Mouse (Mus musculus) liver, adult 2 months (tissue): ENCODE measurements around the gene 1700025B11Rik. TPM values are rescaled to one million over a fixed set of nuclear protein-coding genes. Genes with fewer than 3 reads are reported as not detected.

Experiments
- DNase-seq: peaks from one replicate; pipeline ENCODE4 v3.0.0-alpha.2; 2011; ENCODE audit warnings: low read depth, low spot score; ENCODE audit errors: extremely low read depth
- H3K27ac ChIP-seq: fragments of 200-500 bp; replicated peaks from 2 replicates; pipeline ENCODE4 v1.5.1; 2012; ENCODE audit warnings: low read depth, mild to moderate bottlenecking, control low read depth, inconsistent platforms, low read length; ENCODE audit not compliant: insufficient read depth
- H3K27me3 ChIP-seq: fragments of 200-500 bp; 2 replicates; pipeline ENCODE4 v1.6.1; 2012; ENCODE audit warnings: mild to moderate bottlenecking, moderate library complexity, low read length, inconsistent platforms; ENCODE audit not compliant: control insufficient read depth, insufficient read depth
- H3K36me3 ChIP-seq: fragments of 200-500 bp; 2 replicates; pipeline ENCODE4 v1.6.1; 2012; ENCODE audit warnings: low read length, inconsistent platforms; ENCODE audit not compliant: control insufficient read depth, insufficient read depth
- H3K4me1 ChIP-seq: fragments of 200-500 bp; 2 replicates; pipeline ENCODE4 v1.6.1; 2011; ENCODE audit warnings: low read length; ENCODE audit not compliant: control insufficient read depth, insufficient read depth
- H3K4me3 ChIP-seq: fragments of 200-500 bp; 2 replicates; pipeline ENCODE4 v1.5.1; 2011; ENCODE audit warnings: low read depth, mild to moderate bottlenecking, control low read depth, low read length, moderate library complexity; ENCODE audit not compliant: insufficient read depth
- H3K79me2 ChIP-seq: fragments of 200-500 bp; 2 replicates; pipeline ENCODE4 v1.6.1; 2012; ENCODE audit warnings: inconsistent platforms, mild to moderate bottlenecking, low read length, moderate library complexity; ENCODE audit not compliant: control insufficient read depth, insufficient read depth
- H3K9ac ChIP-seq: fragments of 200-500 bp; 2 replicates; pipeline ENCODE4 v1.6.1; 2012; ENCODE audit warnings: low read depth, mild to moderate bottlenecking, control low read depth, inconsistent platforms, low read length
- CTCF ChIP-seq: fragments of 200-500 bp; IDR thresholded peaks from 2 replicates; pipeline ENCODE4 v1.5.1; 2011; ENCODE audit warnings: low read depth, low read length, control low read depth
- POLR2A ChIP-seq: fragments of 200-500 bp; IDR thresholded peaks from 2 replicates; pipeline ENCODE4 v1.6.1; 2011; ENCODE audit warnings: low read length, control low read depth; ENCODE audit not compliant: insufficient read depth; ENCODE audit errors: extremely low read depth
- WGBS: fragments of 180-500 bp; shearing (Covaris S2); methylation state at CpG from one replicate; pipeline ENCODE4 v1.1.7; 2018; 5-methylcytosine and 5-hydroxymethylcytosine counted together
- polyA plus RNA-seq: library from polyadenylated mRNA; depleted of rRNA; stranded (reverse); fragments of >200 nt; gene quantifications from 2 replicates; pipeline ENCODE4 v1.2.3, GENCODE M21; 2012
- total RNA-seq: library from RNA; depleted of rRNA; stranded (reverse); fragments of >200 nt; gene quantifications from 2 replicates; pipeline ENCODE4 v1.2.3, GENCODE M21; 2014

The 1700025B11Rik gene
- total and polyA plus RNA-seq, 2 experiments, result not detected

GRCm38 (mm10) chr15:77590881-77591280, 29.2 kb upstream of the 1700025B11Rik start:
- H3K27ac ChIP-seq, result no peak overlapping the region
- no peak for DNase-seq
- H3K79me2 ChIP-seq, result no peaks in the 10 kb centered on the region
- no peaks in the 10 kb centered on the region; the same call in 1 of the 2 replicates for H3K4me1 ChIP-seq
- H3K36me3 ChIP-seq, result no peaks in the 10 kb centered on the region
- no peak for TF ChIP-seq POLR2A
- no peak for TF ChIP-seq CTCF
- H3K9ac ChIP-seq, result no peak overlapping the region
- 73% methylated on average over 2 of the region's 2 CpGs for WGBS
- H3K4me3 ChIP-seq, result no peak overlapping the region
- no peaks in the 10 kb centered on the region for H3K27me3 ChIP-seq

GRCm38 (mm10) chr15:77588981-77589380, 27.3 kb upstream of the 1700025B11Rik start:
- no peak for DNase-seq
- TF ChIP-seq POLR2A (no peak), CTCF (no peak)
- no peaks in the 10 kb centered on the region for H3K36me3 ChIP-seq
- H3K9ac ChIP-seq, result no peak overlapping the region
- H3K4me3 ChIP-seq, result no peak overlapping the region
- H3K4me1 ChIP-seq, result no peaks in the 10 kb centered on the region; the same call in 1 of the 2 replicates
- H3K79me2 ChIP-seq, result no peaks in the 10 kb centered on the region
- H3K27me3 ChIP-seq, result no peaks in the 10 kb centered on the region
- H3K27ac ChIP-seq, result no peak overlapping the region

DNA sequence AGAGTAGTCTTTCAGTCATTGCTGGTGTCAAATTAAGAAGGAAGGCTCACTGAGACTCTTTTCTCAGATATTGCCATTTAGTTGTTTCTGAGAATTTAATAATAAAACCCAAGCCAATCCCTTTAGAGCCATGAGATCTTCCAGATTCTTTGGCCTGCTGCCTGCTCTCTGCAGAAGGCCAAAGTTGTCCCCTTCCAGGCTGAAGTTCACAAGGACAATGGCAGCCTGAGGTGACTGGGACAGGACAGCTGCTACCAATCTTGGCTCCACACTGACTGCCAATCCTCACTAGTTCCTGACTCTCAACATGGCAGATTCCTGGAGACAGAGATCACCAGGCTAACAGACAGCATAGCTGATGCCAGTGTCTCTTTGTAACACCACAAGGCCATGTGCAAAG, 25.3 kb upstream of the 1700025B11Rik start:
- DNase-seq, result no peak
- Histone ChIP-seq H3K4me1 (no peaks in the 10 kb centered on the region; the same call in 1 of the 2 replicates), H3K79me2 (no peaks in the 10 kb centered on the region), H3K36me3 (no peaks in the 10 kb centered on the region), H3K9ac (no peak overlapping the region), H3K27me3 (no peaks in the 10 kb centered on the region), H3K4me3 (no peak overlapping the region), H3K27ac (no peak overlapping the region)
- TF ChIP-seq POLR2A (no peak), CTCF (no peak)

GRCm38 (mm10) chr15:77581681-77582080, 20.0 kb upstream of the 1700025B11Rik start:
- H3K27me3 ChIP-seq, result no peaks in the 10 kb centered on the region
- no peaks in the 10 kb centered on the region for H3K79me2 ChIP-seq
- H3K27ac ChIP-seq, result no peak overlapping the region
- no peak overlapping the region for H3K9ac ChIP-seq
- no peaks in the 10 kb centered on the region for H3K36me3 ChIP-seq
- H3K4me1 ChIP-seq, result 0 out of 2 replicates have a peak, but pooled peaks cover 2% of the 10 kb centered on the region
- H3K4me3 ChIP-seq, result no peak overlapping the region
- WGBS, result 57% methylated on average over 1 of the region's 1 CpGs
- no peak for TF ChIP-seq CTCF
- TF ChIP-seq POLR2A, result no peak
- no peak for DNase-seq

GRCm38 (mm10) chr15:77579311-77579710, 17.6 kb upstream of the 1700025B11Rik start:
- no peaks in the 10 kb centered on the region for H3K79me2 ChIP-seq
- H3K27ac ChIP-seq, result no peak overlapping the region
- peak; percentile 33 for DNase-seq
- no peaks in the 10 kb centered on the region for H3K27me3 ChIP-seq
- no peaks in the 10 kb centered on the region for H3K36me3 ChIP-seq
- H3K4me3 ChIP-seq, result no peak overlapping the region
- TF ChIP-seq POLR2A, result no peak
- TF ChIP-seq CTCF, result no peak
- no peak overlapping the region for H3K9ac ChIP-seq
- H3K4me1 ChIP-seq, result 0 out of 2 replicates have a peak, but pooled peaks cover 2% of the 10 kb centered on the region
- 60% methylated on average over 4 of the region's 4 CpGs for WGBS

- Histone ChIP-seq H3K4me3 (no peak overlapping the region), H3K79me2 (no peaks in the 10 kb centered on the region), H3K4me1 (0 out of 2 replicates have a peak, but pooled peaks cover 2% of the 10 kb centered on the region), H3K36me3 (no peaks in the 10 kb centered on the region), H3K27ac (no peak overlapping the region), H3K27me3 (no peaks in the 10 kb centered on the region), H3K9ac (no peak overlapping the region)
- no peak for DNase-seq
- TF ChIP-seq POLR2A (no peak), CTCF (no peak)
- 90% methylated on average over 2 of the region's 2 CpGs for WGBS
These were observed 17.1 kb upstream of the 1700025B11Rik start for GRCm38 (mm10) chr15:77578801-77579200.
